Mouse (Mus musculus): ENCODE results near the gene Tbc1d15.

GRCm38 (mm10) chr10:115205825-115206224, 45.4 kb downstream of the Tbc1d15 start:
- TF ChIP-seq CTCF (IDR thresholded peaks at IDR 0.05; ENCODE audit: control insufficient read depth, insufficient read depth, low read length) (no peak), POLR2A (IDR thresholded peaks at IDR 0.05; ENCODE audit: borderline replicate concordance, control insufficient read depth, low read depth, low read length) (no peak)

Measured in bone marrow, adult 2 months (tissue).